Mouse (Mus musculus) yolk sac, embryonic 10.5 days (tissue): Measurements from ENCODE around the gene Foxl1.

Experiments used
- DNase-seq: peaks from one replicate; pipeline ENCODE4 v3.0.0-alpha.2; 2017; ENCODE audit warnings: low spot score

Gene Foxl1

GRCm38 (mm10) chr8:121093496-121093895, 34.2 kb upstream of the Foxl1 start:
- DNase-seq: no peak

- DNase-seq: no peak
Measured at GRCm38 (mm10) chr8:121104049-121104818, 23.5 kb upstream of the Foxl1 start.

GRCm38 (mm10) chr8:121107668-121108656, 19.8 kb upstream of the Foxl1 start, which contains the start of gene Mthfsd:
Mthfsd (minus strand) TSS chr8:121108392.
- peak; percentile 95 for DNase-seq

GRCm38 (mm10) chr8:121108657-121109056, 19.1 kb upstream of the Foxl1 start:
- no peak for DNase-seq

- DNase-seq: no peak
Measured at GRCm38 (mm10) chr8:121111145-121111907, 16.4 kb upstream of the Foxl1 start.

- DNase-seq: peak; percentile 87
Measured at GRCm38 (mm10) chr8:121113261-121113660, 14.5 kb upstream of the Foxl1 start.

GRCm38 (mm10) chr8:121115136-121115535, 12.6 kb upstream of the Foxl1 start:
- DNase-seq: no peak

GRCm38 (mm10) chr8:121115948-121116347, 11.8 kb upstream of the Foxl1 start, which contains the start of gene Foxc2:
Foxc2 (plus strand) TSS chr8:121116171.
- DNase-seq: peak; percentile 82

- no peak for DNase-seq
Measured at GRCm38 (mm10) chr8:121116591-121117185, 11.1 kb upstream of the Foxl1 start.

GRCm38 (mm10) chr8:121117186-121117651, 10.5 kb upstream of the Foxl1 start:
- DNase-seq: no peak

- no peak for DNase-seq
Measured at GRCm38 (mm10) chr8:121117906-121118305, 9.8 kb upstream of the Foxl1 start.

GRCm38 (mm10) chr8:121118634-121119420, 8.9 kb upstream of the Foxl1 start:
- DNase-seq: no peak

- no peak for DNase-seq
Measured at GRCm38 (mm10) chr8:121119635-121120455, 7.9 kb upstream of the Foxl1 start.

GRCm38 (mm10) chr8:121120456-121121419, 7.0 kb upstream of the Foxl1 start:
- DNase-seq: no peak

- no peak for DNase-seq
Measured at GRCm38 (mm10) chr8:121121704-121122103, 6.0 kb upstream of the Foxl1 start.

- DNase-seq: no peak
Measured at GRCm38 (mm10) chr8:121122368-121122767, 5.4 kb upstream of the Foxl1 start.

- no peak for DNase-seq
Measured at GRCm38 (mm10) chr8:121123113-121123512, 4.6 kb upstream of the Foxl1 start.

GRCm38 (mm10) chr8:121124547-121125239, 3.0 kb upstream of the Foxl1 start:
- DNase-seq: no peak
